Mouse (Mus musculus): ENCODE measurements around the gene Mapk8ip1. TPM values are rescaled to one million over a fixed set of nuclear protein-coding genes. Genes with fewer than 3 reads are reported as not detected.

Gene Mapk8ip1
- total RNA-seq, 1 experiment from 2014 or later = not detected

DNA sequence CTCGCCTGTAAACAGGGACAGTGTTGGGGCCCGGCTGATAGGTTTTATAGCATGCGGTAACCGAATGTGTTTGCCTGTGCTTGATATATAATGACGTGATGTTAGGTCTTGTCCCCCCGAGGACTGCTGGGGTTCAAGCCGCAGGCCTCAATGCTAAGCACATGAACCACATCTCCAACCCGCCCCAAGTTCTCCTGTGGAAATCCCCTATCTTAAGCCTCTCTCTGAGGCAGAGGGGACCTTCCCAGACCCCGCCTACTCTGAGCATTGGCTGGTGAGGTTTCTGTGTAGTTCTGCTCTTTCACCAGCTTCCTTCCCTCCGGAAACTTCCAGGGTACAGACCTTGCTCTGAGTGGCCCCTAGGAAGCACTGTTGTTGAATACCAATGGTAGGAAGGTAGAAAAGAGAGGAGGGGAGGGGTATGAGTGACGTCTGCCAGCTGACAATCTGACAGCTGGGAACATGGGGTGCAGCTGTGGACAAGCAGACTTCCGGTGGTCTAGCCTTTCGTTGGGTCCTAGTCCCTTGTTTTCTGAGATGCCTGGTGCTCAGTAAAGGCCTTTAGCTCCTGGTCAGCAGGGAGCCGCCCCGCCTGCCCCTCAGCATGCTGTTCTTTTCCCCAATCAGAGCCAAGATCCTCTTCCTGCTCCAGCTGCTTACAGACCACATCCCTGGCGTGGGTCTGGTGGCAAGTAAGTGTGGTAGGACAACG lies 21.1 kb downstream of the Mapk8ip1 start:
- ATAC-seq (replicated peaks; ENCODE audit: insufficient number of reproducible peaks, low FRiP score, low TSS enrichment, poor library complexity, severe bottlenecking) = no peak

DNA sequence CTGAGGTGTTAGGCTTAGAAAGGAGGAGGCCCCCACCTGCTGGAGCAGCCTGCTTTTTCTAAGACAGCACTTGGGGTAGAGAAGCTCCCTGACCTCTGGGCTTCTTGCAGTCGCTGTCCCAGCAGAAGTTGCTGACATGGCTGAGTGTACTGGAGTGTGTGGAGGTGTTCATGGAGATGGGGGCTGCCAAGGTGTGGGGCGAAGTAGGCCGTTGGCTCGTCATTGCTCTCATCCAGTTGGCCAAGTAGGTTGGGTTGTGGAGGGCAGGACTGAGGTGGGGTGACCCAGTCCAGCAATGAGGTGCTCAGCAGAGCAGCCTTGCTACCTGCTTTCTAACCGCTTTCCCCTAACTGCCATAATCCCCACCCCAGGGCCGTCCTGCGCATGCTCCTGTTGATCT lies 23.7 kb downstream of the Mapk8ip1 start:
- ATAC-seq (replicated peaks; ENCODE audit: insufficient number of reproducible peaks, low FRiP score, low TSS enrichment, poor library complexity, severe bottlenecking) = no peak

DNA sequence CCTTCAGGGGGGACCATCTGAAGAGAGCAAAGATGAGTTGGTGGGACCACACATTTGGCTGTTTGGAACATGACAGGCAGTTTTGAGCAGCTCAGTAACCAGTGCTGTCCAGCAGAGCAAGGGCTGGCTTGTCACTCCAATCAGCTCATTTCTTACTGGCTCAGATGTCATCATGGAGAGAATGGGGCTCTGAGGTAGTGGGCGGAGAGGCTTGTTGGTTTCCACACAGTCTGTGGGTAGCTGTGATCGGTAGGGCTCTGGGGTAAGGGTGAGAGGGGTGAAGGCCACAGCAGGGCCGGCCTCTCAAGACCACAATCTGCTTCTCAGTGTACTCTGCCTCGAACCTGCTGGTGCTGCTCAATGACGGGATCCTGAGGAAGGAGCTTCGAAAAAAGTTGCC lies 24.8 kb downstream of the Mapk8ip1 start:
- ATAC-seq (replicated peaks; ENCODE audit: insufficient number of reproducible peaks, low FRiP score, low TSS enrichment, poor library complexity, severe bottlenecking) = no peak

DNA sequence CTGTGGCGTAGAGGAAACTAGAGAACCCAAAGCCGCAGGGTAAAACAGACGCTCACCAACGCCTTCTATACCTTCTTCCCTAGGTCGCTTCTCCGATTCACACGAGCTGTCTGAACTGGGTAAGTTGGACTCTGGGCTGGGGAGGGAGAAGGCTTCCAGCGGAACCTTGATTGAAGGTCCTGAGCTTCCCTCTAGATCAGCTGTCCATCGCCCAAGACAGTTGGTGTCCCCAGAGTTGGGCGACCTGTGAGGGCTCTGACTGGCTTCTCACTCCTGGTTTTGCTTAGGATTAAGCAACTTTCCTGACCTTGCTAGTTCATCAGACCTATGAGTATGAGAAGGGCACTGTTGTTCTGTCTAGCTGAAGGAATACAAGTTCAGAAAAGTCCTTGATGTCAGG lies 25.3 kb downstream of the Mapk8ip1 start:
- no peak for ATAC-seq (replicated peaks; ENCODE audit: insufficient number of reproducible peaks, low FRiP score, low TSS enrichment, poor library complexity, severe bottlenecking)

DNA sequence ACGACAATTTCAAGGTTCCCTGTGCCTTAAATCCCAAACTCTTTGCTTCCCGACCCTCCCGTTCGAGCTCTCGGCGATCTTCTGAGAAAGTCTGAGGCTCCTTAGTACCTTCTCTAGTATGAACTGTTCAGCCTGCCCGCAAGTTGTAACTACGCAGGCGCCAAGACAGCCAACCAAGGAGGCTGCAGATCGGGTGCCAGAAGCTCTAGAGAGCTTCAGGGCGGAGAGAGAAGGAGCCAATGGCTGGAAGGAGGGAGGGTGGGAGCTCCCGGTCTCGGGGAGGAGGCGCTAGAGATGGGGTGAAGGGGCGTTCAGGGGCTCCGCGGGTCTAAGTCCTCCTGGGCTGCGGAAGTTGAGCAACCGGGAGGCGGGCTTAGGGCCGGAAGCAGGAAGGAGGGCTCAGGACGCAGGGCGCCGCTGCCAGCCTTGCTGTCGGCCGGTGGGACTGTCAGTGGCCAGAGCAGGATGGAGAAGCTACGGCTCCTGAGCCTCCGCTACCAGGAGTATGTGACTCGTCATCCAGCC lies 25.9 kb downstream of the Mapk8ip1 start:
- peak; percentile 94 for ATAC-seq (replicated peaks; ENCODE audit: insufficient number of reproducible peaks, low FRiP score, low TSS enrichment, poor library complexity, severe bottlenecking)

DNA sequence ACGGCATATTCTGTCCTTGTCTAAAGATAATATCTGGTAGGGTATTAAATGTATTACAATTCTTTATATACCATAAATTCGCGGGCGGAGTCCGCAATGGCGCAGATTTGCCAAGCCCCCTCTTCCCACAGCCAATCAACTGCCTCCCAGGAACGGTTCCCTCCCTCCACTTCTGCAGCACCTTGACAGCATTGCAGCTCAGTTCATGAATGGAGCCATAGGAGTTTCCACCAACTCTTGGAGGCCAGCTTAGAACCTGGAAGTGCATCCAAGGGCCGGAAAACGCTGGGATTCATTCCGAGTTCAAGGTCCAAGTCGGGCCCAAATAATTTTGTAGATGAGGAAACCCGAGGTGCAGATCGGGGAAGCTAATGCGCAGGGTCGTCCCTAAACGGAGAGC lies 26.5 kb downstream of the Mapk8ip1 start, which contains the start of the genes Pex16 and Large2:
Gene Pex16, plus strand, starts transcription at position 163 of the 400 bp plus-strand sequence.
Gene Large2, minus strand, starts transcription at position 356 of the 400 bp plus-strand sequence.
- no peak for ATAC-seq (replicated peaks; ENCODE audit: insufficient number of reproducible peaks, low FRiP score, low TSS enrichment, poor library complexity, severe bottlenecking)

DNA sequence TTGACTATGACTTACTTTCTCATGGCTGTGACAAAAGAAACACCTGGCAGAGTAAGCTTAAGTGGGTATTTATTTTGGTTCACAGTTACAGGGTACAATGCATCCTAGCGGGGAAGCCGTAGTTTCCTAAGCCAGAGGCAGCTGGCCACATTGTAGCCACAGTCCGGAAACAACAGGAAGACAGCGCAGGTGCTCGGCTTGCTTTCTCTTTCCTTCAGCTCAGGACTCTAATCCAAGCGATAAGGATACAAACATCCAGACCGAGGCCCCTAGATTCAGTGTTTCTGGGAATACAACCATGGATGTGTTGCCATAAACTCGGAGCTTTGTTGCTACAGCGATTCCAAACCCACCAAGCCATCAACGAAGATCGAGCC lies 27.6 kb downstream of the Mapk8ip1 start:
- ATAC-seq (replicated peaks; ENCODE audit: insufficient number of reproducible peaks, low FRiP score, low TSS enrichment, poor library complexity, severe bottlenecking) = no peak

DNA sequence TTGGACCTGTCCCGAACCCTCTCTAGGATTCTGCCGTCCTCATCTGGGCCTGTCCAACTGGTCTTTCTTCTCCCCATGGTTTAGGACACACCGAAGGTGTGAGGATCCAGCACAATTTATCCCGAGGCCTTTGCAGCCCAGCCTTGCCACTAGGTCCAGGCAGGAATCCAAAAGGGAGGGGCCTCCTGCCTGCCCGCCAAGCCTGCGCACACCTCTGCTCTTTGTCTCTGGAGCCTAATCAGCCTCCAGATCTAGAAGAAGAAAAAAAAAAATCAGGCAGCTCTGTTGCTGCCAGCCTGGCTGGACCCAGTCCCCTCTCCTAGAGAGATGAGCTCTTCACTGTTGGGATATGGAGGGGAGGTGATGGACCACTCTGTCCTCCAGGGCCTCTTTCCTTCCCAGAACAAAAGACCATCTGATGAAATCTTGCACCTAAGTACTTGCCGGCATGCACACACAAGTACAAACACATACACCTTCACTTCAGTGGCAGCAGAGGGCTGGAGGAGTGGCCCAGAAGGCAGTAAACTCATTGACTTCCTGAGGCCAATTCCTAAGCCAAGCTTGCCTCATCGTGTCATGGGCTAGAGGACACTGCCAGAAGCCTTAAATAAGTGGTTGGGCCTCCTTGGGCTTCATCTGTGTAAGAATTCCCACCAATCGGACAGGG lies 28.2 kb downstream of the Mapk8ip1 start:
- ATAC-seq (replicated peaks; ENCODE audit: insufficient number of reproducible peaks, low FRiP score, low TSS enrichment, poor library complexity, severe bottlenecking) = no peak

DNA sequence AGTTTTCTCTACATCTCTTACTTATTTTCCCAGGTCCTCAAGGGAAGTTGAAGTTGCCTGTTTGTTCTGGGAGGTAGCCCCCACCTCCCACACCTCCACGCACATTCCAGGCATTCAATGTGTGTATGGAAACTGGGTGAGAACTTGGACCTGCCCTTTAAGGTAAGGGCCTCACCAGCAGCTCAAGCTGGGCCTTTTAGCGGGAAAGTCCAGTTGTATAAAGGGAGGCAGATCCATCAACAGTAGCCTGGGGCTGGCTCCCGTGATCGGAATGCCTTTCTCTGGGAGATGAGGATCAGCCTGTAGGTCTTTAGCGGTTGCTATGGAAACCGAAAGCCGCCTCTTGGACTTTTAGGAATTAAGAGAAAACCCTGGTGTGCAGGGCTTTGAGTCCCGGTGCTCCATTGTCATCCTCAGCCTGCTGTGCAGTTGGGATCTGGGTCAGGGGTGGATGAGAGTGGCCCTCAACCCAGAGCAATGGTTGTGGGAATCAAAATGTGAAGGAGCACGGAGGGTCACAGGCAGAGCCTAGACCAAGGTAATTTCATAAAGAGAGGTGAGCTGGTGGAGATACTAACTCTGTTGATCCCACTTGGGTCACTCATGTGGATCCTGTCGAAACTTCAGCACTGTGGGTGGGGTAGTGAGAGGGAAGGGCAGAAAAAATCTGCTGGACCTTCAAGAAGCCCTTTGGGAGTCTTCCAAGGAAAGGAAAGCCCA lies 28.9 kb downstream of the Mapk8ip1 start:
- ATAC-seq (replicated peaks; ENCODE audit: insufficient number of reproducible peaks, low FRiP score, low TSS enrichment, poor library complexity, severe bottlenecking) = no peak

DNA sequence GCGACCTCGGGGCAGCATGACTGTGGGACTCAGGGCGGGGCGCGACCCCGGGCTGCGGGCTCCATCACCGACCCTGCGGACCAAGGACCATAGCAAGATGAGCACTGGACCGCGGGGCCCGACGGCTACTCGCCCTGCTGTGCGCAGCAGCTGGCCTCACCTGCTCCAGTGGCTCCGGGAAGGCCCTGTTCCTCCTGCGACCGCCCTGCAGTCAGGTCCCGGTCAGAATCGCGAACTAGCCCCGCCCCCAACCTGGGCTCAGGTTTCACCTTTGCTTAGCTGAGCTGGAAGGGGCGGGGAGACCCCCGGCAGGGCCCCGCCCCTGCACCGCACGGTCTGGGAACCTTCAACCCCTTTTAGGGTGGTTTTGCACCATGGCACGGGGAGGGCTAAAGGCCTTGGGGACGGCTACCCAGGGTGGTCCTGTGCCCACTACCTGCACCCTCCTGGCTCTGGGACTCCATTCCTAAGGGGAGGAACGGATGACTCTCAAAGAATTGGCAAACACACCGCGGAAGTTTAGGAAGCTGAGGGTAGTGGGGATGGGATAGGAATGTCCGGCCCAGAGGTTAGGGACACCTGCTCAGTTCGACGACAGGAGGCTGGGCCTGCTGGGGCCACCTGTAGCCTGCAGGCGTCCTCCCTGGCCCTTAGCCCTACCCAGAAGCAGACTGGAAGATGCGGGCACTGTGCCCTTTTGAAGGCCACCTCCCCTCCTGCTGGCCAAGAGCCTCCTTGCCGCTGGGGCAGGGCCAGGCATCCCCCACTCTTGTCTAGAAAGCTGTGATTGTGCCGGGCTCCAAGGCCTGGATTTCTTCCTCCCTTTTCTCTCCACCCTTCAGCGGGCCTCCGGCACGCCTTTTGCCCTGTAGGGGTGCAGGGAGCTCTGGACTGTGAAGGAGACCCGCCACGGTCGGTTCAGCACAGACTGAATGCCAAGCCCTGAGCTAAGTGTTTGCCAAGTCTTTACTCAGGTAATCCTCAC lies 29.9 kb downstream of the Mapk8ip1 start:
- no peak for ATAC-seq (replicated peaks; ENCODE audit: insufficient number of reproducible peaks, low FRiP score, low TSS enrichment, poor library complexity, severe bottlenecking)

DNA sequence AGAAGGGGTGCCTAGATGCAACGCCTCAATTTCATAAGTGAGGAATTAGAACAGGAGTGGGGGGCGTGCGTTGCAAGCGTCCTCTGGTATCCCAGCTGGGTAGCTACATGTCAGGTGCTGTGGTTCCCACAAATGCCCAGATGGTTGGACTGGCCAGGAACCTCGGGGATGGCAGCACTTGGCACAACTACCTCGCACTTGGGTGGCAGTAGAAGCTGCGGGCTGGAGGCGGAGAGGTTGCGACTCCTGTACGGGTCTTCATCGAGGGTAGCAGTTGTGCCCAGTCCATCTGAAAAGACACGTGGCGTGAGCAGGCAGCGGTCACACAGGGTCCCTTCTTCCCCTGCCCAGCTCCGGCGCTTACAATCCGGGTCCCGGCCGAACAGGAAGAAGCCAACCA lies 30.7 kb downstream of the Mapk8ip1 start:
- no peak for ATAC-seq (replicated peaks; ENCODE audit: insufficient number of reproducible peaks, low FRiP score, low TSS enrichment, poor library complexity, severe bottlenecking)

DNA sequence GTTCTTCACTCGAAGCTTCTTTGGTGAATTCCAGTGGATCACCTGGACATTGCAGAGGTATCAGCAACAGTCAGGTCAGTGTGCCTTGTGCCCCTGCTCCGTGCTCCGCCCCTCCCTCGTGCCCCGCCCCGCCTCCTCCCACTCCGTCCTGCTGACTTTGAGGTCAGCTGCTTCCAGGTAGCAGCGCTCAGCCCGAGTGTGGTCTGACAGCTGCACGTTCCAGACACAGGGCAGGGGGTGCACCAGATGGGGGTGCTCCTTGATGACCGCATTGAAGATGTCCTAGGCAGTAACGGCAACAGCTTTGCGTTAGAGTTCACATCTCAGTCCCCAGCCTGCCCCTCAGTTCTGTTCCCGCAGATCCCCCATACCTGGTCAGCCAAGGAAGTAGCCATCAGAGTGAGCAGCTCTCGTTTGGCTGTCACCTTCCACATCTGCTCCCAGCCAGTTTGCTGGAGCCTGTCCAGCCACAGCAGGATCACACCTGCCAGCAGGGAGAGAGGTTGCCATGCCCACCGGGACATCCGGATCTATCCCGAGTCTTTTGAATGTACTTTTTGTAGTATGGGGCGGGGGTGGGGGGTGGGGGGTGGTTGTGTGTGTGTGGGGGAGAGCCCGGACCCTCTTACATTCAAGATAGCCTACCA lies 33.6 kb downstream of the Mapk8ip1 start:
- no peak for ATAC-seq (replicated peaks; ENCODE audit: insufficient number of reproducible peaks, low FRiP score, low TSS enrichment, poor library complexity, severe bottlenecking)

DNA sequence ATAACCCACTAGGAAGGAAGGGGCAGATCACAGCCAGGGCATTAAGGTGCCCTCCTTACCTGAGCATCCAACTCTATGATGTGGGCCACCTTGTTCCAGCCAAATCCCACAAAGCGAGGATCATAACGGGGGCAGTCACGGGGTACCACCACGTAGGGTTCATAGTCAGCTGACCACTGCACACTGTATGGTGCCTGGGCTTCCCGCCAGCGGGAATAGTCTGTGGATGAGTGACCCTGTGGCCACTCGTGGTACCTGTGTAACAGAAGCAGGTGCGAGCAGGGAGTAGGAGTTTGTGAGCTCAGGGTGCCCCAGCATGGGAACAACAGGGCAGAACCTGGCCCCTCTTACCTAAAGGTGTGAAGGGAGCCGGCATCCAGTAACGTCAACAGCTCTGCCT lies 35.5 kb downstream of the Mapk8ip1 start:
- ATAC-seq (replicated peaks; ENCODE audit: insufficient number of reproducible peaks, low FRiP score, low TSS enrichment, poor library complexity, severe bottlenecking) = no peak

DNA sequence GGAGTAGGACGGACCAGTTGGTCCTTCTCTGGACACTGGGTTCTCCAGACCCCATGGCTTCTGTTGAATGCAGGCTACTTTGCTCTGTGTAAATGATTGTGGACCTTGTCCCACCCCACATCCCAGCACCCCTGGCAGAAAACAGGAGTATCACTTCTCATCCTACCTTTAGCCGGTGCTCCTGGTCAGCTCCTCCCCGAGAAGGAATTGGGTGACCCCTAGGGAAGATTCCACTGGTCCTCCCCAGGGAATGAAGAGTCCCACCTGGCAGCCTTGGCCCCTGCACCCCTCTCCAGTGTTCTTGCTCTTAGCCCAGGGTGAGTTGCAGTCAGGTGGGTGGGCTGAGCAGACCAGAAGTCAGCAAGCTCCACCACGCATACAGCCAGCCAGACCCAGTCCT lies 37.0 kb downstream of the Mapk8ip1 start:
- no peak for ATAC-seq (replicated peaks; ENCODE audit: insufficient number of reproducible peaks, low FRiP score, low TSS enrichment, poor library complexity, severe bottlenecking)

DNA sequence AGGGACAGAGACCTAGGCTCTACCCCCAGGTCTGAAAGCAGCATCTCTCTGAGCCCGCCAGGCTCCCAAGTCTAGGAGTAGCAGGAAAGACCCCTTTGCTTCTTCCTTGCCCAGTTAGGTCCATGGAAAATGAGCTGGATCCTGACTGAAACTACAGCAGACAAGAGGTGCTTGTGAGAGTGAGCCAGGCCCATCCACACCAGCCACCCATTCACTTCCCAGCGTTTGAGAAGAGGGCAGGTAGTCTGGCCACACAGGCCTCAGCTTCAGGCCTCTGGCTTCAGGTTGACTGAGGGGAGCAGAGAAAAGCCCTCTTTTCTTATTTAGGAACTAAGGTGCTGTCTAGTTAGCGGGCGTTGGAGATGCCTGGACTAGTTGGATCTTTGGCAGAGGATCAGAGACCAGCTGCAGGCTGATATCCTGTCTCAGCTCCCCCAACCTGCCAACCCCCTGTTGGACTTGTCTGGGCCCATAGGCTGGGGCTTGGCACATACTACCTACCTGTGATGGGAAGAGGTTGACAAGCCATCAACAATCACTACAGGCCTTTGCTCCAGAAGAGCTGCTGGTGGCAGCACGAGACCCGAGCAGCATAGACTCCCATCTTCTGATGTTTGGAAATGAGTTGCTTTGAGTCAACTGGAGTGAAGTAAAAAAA lies 38.4 kb downstream of the Mapk8ip1 start:
- no peak for ATAC-seq (replicated peaks; ENCODE audit: insufficient number of reproducible peaks, low FRiP score, low TSS enrichment, poor library complexity, severe bottlenecking)

DNA sequence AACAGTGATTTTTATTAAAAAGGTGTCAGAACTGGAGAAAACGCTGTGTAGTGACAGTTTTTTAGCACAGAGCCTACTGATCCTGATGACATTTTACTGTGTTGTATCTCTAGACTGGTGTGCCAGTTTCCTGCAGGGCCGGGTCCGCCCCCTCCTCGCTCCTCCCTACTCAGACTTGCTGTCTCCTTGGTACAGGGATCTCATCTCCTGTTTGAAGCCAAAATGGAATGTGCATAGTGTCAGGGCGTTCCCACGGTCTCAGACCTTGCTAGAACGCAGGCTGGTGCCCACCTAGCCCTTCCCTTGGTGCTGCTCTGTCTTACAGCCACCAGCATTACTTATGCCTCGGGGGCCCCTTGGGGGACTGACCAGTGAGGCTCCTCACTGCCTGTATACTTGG lies 39.3 kb downstream of the Mapk8ip1 start:
- no peak for ATAC-seq (replicated peaks; ENCODE audit: insufficient number of reproducible peaks, low FRiP score, low TSS enrichment, poor library complexity, severe bottlenecking)

DNA sequence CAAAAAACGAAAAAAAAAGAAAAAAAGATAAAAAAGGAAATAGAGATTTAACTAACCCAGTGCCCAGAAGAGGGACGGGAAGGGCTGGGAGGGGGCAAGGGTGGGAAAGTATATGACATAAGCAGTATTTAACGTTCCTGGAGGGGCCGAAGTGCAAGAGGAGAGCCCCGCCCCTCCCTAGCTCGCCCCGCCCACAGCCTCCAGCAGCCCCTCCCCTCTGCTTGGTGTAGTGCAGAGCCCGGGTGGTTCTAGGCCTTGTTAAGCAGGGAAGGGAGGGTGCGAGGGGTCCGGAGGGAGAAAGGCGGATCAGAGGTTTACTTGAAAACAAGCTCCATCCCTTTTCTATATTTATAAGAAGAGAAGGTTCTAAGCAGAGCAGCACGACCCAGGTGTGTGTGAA lies 40.2 kb downstream of the Mapk8ip1 start:
- no peak for ATAC-seq (replicated peaks; ENCODE audit: insufficient number of reproducible peaks, low FRiP score, low TSS enrichment, poor library complexity, severe bottlenecking)
